Mouse (Mus musculus): Measurements from ENCODE around the gene Ryr3.

Ryr3 gene

GRCm38 (mm10) chr2:112630669-112631068, 586.2 kb downstream of the Ryr3 start:
- no peak for DNase-seq

- DNase-seq: no peak
Measured at GRCm38 (mm10) chr2:112625156-112625555, 591.7 kb downstream of the Ryr3 start.

GRCm38 (mm10) chr2:112617206-112617605, 599.7 kb downstream of the Ryr3 start:
- no peak for DNase-seq

- DNase-seq: no peak
Measured at GRCm38 (mm10) chr2:112614375-112614774, 602.5 kb downstream of the Ryr3 start.

GRCm38 (mm10) chr2:112612628-112613027, 604.3 kb downstream of the Ryr3 start:
- DNase-seq: no peak

- DNase-seq: no peak
Measured at GRCm38 (mm10) chr2:112606536-112606935, 610.4 kb downstream of the Ryr3 start.

GRCm38 (mm10) chr2:112602487-112602886, 614.4 kb downstream of the Ryr3 start:
- DNase-seq: no peak

GRCm38 (mm10) chr2:112600222-112600621, 616.7 kb downstream of the Ryr3 start:
- peak in 1 of 2 experiments; percentile 23 for DNase-seq

- no peak for DNase-seq
Measured at GRCm38 (mm10) chr2:112597064-112597463, 619.8 kb downstream of the Ryr3 start.

GRCm38 (mm10) chr2:112596415-112596814, 620.5 kb downstream of the Ryr3 start:
- no peak for DNase-seq

- no peak for DNase-seq
Measured at GRCm38 (mm10) chr2:112595807-112596206, 621.1 kb downstream of the Ryr3 start.

GRCm38 (mm10) chr2:112593781-112594180, 623.1 kb downstream of the Ryr3 start:
- no peak for DNase-seq

- no peak for DNase-seq
Measured at GRCm38 (mm10) chr2:112593322-112593721, 623.6 kb downstream of the Ryr3 start.

GRCm38 (mm10) chr2:112591451-112591871, 625.4 kb downstream of the Ryr3 start:
- DNase-seq: peak; percentile 74 to 80

- DNase-seq: peak in 1 of 2 experiments; percentile 50
Measured at GRCm38 (mm10) chr2:112590985-112591384, 625.9 kb downstream of the Ryr3 start.

Measured in cerebellum, postnatal 36 days (tissue).